Mouse (Mus musculus): Measurements from ENCODE around the gene Aig1. TPM values are rescaled to one million over a fixed set of nuclear protein-coding genes. Genes with fewer than 3 reads are reported as not detected.

Gene Aig1
- polyA plus RNA-seq, 1 experiment = 38.1 TPM

GRCm38 (mm10) chr10:13855111-13855510 lies 13.7 kb downstream of the Aig1 start:
- no peak overlapping the region for H3K27ac ChIP-seq (ENCODE audit: insufficient read depth, low read length)
- H3K4me3 ChIP-seq (ENCODE audit: insufficient read depth, low read length) = no peak overlapping the region
- TF ChIP-seq POLR2A (IDR thresholded peaks at IDR 0.05; ENCODE audit: low read depth, low read length) = no peak
- no peak for TF ChIP-seq CTCF (IDR thresholded peaks at IDR 0.05; ENCODE audit: borderline replicate concordance, insufficient read depth, low read length)
- H3K4me1 ChIP-seq (ENCODE audit: control insufficient read depth, insufficient read depth, low read length) = peaks cover 5% of the 10 kb centered on the region

- Histone ChIP-seq H3K4me3 (ENCODE audit: insufficient read depth, low read length) (no peak overlapping the region), H3K27ac (ENCODE audit: insufficient read depth, low read length) (no peak overlapping the region), H3K4me1 (ENCODE audit: control insufficient read depth, insufficient read depth, low read length) (peaks cover 2% of the 10 kb centered on the region; the same call in 1 of the 2 replicates)
- TF ChIP-seq CTCF (IDR thresholded peaks at IDR 0.05; ENCODE audit: borderline replicate concordance, insufficient read depth, low read length) (no peak), POLR2A (IDR thresholded peaks at IDR 0.05; ENCODE audit: low read depth, low read length) (no peak)
Measured at GRCm38 (mm10) chr10:13850071-13850470, 18.7 kb downstream of the Aig1 start.

GRCm38 (mm10) chr10:13849205-13849604 lies 19.6 kb downstream of the Aig1 start:
- TF ChIP-seq CTCF (IDR thresholded peaks at IDR 0.05; ENCODE audit: borderline replicate concordance, insufficient read depth, low read length) (no peak), POLR2A (IDR thresholded peaks at IDR 0.05; ENCODE audit: low read depth, low read length) (no peak)
- H3K4me1 ChIP-seq (ENCODE audit: control insufficient read depth, insufficient read depth, low read length) = peaks cover 2% of the 10 kb centered on the region
- no peak overlapping the region for H3K4me3 ChIP-seq (ENCODE audit: insufficient read depth, low read length)
- H3K27ac ChIP-seq (ENCODE audit: insufficient read depth, low read length) = no peak overlapping the region

GRCm38 (mm10) chr10:13844864-13845263 lies 23.9 kb downstream of the Aig1 start:
- Histone ChIP-seq H3K4me3 (ENCODE audit: insufficient read depth, low read length) (no peak overlapping the region), H3K27ac (ENCODE audit: insufficient read depth, low read length) (no peak overlapping the region), H3K4me1 (ENCODE audit: control insufficient read depth, insufficient read depth, low read length) (peaks cover 4% of the 10 kb centered on the region)
- TF ChIP-seq CTCF (IDR thresholded peaks at IDR 0.05; ENCODE audit: borderline replicate concordance, insufficient read depth, low read length) (no peak), POLR2A (IDR thresholded peaks at IDR 0.05; ENCODE audit: low read depth, low read length) (no peak)

DNA sequence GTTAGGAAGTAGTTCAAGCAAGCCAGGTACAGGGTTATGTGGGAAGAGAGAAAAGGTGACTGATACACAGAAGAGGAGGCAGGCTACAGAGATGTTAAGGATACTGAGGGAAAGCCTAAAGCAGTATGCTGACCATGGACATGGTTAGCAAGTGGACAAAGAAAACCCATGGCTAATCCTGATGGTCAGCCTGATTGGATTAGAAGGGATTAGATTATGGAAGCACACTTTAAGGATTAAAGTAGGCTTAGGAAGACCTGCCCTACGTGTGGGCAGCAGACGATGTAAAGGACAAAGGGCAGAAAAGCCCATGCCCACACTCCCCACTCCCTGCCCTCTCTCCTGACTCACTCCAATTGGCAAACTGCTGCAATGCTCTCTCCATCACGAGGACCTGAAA lies 25.0 kb downstream of the Aig1 start:
- Histone ChIP-seq H3K4me3 (ENCODE audit: insufficient read depth, low read length) (no peak overlapping the region), H3K4me1 (ENCODE audit: control insufficient read depth, insufficient read depth, low read length) (peaks cover 4% of the 10 kb centered on the region), H3K27ac (ENCODE audit: insufficient read depth, low read length) (no peak overlapping the region)
- no peak for TF ChIP-seq CTCF (IDR thresholded peaks at IDR 0.05; ENCODE audit: borderline replicate concordance, insufficient read depth, low read length)
- TF ChIP-seq POLR2A (IDR thresholded peaks at IDR 0.05; ENCODE audit: low read depth, low read length) = no peak

- no peak overlapping the region for H3K4me3 ChIP-seq (ENCODE audit: insufficient read depth, low read length)
- no peak overlapping the region for H3K27ac ChIP-seq (ENCODE audit: insufficient read depth, low read length)
- TF ChIP-seq POLR2A (IDR thresholded peaks at IDR 0.05; ENCODE audit: low read depth, low read length) (no peak), CTCF (IDR thresholded peaks at IDR 0.05; ENCODE audit: borderline replicate concordance, insufficient read depth, low read length) (no peak)
- H3K4me1 ChIP-seq (ENCODE audit: control insufficient read depth, insufficient read depth, low read length) = peaks cover 7% of the 10 kb centered on the region
Measured at GRCm38 (mm10) chr10:13842855-13843254, 25.9 kb downstream of the Aig1 start.

GRCm38 (mm10) chr10:13838511-13839126 lies 30.2 kb downstream of the Aig1 start:
- Histone ChIP-seq H3K4me3 (ENCODE audit: insufficient read depth, low read length) (no peak overlapping the region), H3K4me1 (ENCODE audit: control insufficient read depth, insufficient read depth, low read length) (peaks cover 12% of the 10 kb centered on the region), H3K27ac (ENCODE audit: insufficient read depth, low read length) (no peak overlapping the region)
- no peak for TF ChIP-seq POLR2A (IDR thresholded peaks at IDR 0.05; ENCODE audit: low read depth, low read length)
- TF ChIP-seq CTCF (IDR thresholded peaks at IDR 0.05; ENCODE audit: borderline replicate concordance, insufficient read depth, low read length) = no peak

- TF ChIP-seq POLR2A (IDR thresholded peaks at IDR 0.05; ENCODE audit: low read depth, low read length) (no peak), CTCF (IDR thresholded peaks at IDR 0.05; ENCODE audit: borderline replicate concordance, insufficient read depth, low read length) (no peak)
- peaks cover 15% of the 10 kb centered on the region for H3K4me1 ChIP-seq (ENCODE audit: control insufficient read depth, insufficient read depth, low read length)
- H3K27ac ChIP-seq (ENCODE audit: insufficient read depth, low read length) = no peak overlapping the region
- no peak overlapping the region for H3K4me3 ChIP-seq (ENCODE audit: insufficient read depth, low read length)
Measured at GRCm38 (mm10) chr10:13837709-13838456, 30.9 kb downstream of the Aig1 start.

DNA sequence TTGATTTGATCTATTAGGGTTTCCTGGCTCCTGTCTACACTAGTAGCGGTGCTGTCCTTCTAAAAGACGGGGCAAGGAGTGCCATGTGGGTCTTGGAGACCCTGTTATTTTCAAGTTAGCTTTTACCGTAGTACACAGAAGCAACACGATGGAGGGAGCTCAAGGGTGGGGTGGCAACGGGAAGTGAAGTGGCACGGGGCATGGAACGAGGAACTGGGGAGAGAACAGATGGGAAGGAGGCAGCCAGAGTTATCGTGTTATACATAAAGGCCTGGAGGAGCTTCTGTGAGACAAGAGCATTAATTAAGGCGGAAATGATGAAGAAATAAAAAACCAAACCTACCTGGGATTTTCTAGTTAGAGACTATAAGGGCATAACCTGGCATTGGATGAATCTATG lies 31.8 kb downstream of the Aig1 start:
- Histone ChIP-seq H3K27ac (ENCODE audit: insufficient read depth, low read length) (no peak overlapping the region), H3K4me3 (ENCODE audit: insufficient read depth, low read length) (no peak overlapping the region), H3K4me1 (ENCODE audit: control insufficient read depth, insufficient read depth, low read length) (peaks cover 17% of the 10 kb centered on the region)
- TF ChIP-seq POLR2A (IDR thresholded peaks at IDR 0.05; ENCODE audit: low read depth, low read length) (no peak), CTCF (IDR thresholded peaks at IDR 0.05; ENCODE audit: borderline replicate concordance, insufficient read depth, low read length) (no peak)

Measured in embryonic fibroblast, embryonic 13.5 days (primary cell).